Mouse (Mus musculus): ENCODE data around the gene Foxn3. TPM values are rescaled to one million over a fixed set of nuclear protein-coding genes. Genes with fewer than 3 reads are reported as not detected.
A peak's percentile ranks its signal among the peaks of the same experiment; 100 is the strongest.

Gene Foxn3
- polyA plus RNA-seq, 1 experiment from 2014 or later, result 90.0 TPM

- Histone ChIP-seq H3K9ac (replicated peaks) (no peak overlapping the region), H3K9me3 (no peaks in the 10 kb centered on the region), H3K27me3 (no peaks in the 10 kb centered on the region), H3K4me1 (peaks cover 48% of the 10 kb centered on the region), H3K36me3 (peaks cover 29% of the 10 kb centered on the region), H3K27ac (replicated peaks) (peak overlapping the region; percentile 46; the same call in 1 of the 2 replicates), H3K4me2 (replicated peaks) (no peak overlapping the region), H3K4me3 (no peak overlapping the region)
- WGBS, result 89% methylated on average over 10 of the region's 10 CpGs
- ATAC-seq (ENCODE audit: low FRiP score, low read depth), result no peak
Observed at GRCm38 (mm10) chr12:99377069-99377468, 186.3 kb downstream of the Foxn3 start.

GRCm38 (mm10) chr12:99375878-99376454, 187.4 kb downstream of the Foxn3 start:
- Histone ChIP-seq H3K27me3 (no peaks in the 10 kb centered on the region), H3K4me1 (peaks cover 50% of the 10 kb centered on the region), H3K36me3 (peaks cover 20% of the 10 kb centered on the region), H3K4me3 (no peak overlapping the region), H3K9me3 (no peaks in the 10 kb centered on the region), H3K27ac (replicated peaks) (peak overlapping the region; percentile 52), H3K9ac (replicated peaks) (no peak overlapping the region), H3K4me2 (replicated peaks) (no peak overlapping the region)
- 70% methylated on average over 8 of the region's 8 CpGs for WGBS
- ATAC-seq (ENCODE audit: low FRiP score, low read depth), result peak; percentile 59; the same call in 1 of the 2 replicates

DNA sequence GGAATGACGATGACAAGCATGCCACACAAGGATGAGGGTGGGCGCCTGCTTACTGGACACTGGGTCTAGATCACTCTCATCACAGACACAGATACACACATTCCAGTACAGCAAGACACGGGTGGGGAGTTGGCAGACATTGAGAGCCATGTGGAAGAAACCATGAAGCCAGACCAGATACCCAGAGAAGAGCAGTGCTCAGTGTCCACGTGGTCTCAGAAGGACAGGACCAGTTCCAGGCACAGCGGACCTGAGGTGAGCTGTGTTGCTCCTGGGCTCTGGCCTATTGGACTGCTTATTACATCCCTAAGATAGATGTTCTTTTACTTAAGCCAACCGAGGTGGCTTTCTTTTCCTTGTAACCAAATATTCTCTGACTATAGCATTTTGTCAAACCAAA, 188.0 kb downstream of the Foxn3 start:
- no peak for ATAC-seq (ENCODE audit: low FRiP score, low read depth)
- Histone ChIP-seq H3K4me2 (replicated peaks) (no peak overlapping the region), H3K27me3 (no peaks in the 10 kb centered on the region), H3K4me3 (no peak overlapping the region), H3K9ac (replicated peaks) (no peak overlapping the region), H3K27ac (replicated peaks) (peak overlapping the region; percentile 35), H3K9me3 (no peaks in the 10 kb centered on the region), H3K36me3 (peaks cover 19% of the 10 kb centered on the region), H3K4me1 (peaks cover 52% of the 10 kb centered on the region)
- WGBS, result 94% methylated on average over 6 of the region's 6 CpGs

DNA sequence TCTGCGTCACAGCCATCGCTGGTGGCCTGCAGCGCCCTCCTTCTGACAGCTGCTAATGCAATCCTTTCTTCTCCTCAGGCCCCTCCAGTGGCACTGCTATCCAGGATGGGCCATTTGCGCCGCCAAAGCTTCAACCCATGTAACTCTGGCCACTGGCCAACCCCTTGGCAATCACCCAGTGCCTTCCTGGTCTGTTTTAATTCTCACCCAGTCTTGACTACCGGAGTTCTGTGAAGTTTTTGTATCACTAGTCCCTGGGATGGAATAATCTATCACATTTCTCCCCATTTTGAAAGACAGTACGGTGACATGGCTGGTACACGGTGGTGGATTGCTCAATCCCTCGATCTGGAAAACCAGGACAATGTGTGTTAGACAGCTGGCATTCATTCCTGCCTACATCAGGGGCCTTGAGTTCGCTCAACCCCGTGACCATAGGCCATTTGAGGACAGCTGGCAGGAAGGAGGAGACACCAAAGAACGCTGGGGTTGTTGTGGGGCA, 189.2 kb downstream of the Foxn3 start:
- Histone ChIP-seq H3K4me2 (replicated peaks) (no peak overlapping the region), H3K27ac (replicated peaks) (no peak overlapping the region), H3K36me3 (peaks cover 19% of the 10 kb centered on the region), H3K9ac (replicated peaks) (no peak overlapping the region), H3K9me3 (no peaks in the 10 kb centered on the region), H3K27me3 (no peaks in the 10 kb centered on the region), H3K4me3 (no peak overlapping the region), H3K4me1 (peaks cover 52% of the 10 kb centered on the region)
- 92% methylated on average over 12 of the region's 12 CpGs for WGBS
- no peak for ATAC-seq (ENCODE audit: low FRiP score, low read depth)

GRCm38 (mm10) chr12:99373584-99373983, 189.8 kb downstream of the Foxn3 start:
- Histone ChIP-seq H3K27me3 (no peaks in the 10 kb centered on the region), H3K9ac (replicated peaks) (no peak overlapping the region), H3K36me3 (peaks cover 19% of the 10 kb centered on the region), H3K4me3 (no peak overlapping the region), H3K4me1 (peaks cover 50% of the 10 kb centered on the region), H3K4me2 (replicated peaks) (no peak overlapping the region), H3K9me3 (no peaks in the 10 kb centered on the region), H3K27ac (replicated peaks) (no peak overlapping the region)
- 88% methylated on average over 4 of the region's 4 CpGs for WGBS
- no peak for ATAC-seq (ENCODE audit: low FRiP score, low read depth)

DNA sequence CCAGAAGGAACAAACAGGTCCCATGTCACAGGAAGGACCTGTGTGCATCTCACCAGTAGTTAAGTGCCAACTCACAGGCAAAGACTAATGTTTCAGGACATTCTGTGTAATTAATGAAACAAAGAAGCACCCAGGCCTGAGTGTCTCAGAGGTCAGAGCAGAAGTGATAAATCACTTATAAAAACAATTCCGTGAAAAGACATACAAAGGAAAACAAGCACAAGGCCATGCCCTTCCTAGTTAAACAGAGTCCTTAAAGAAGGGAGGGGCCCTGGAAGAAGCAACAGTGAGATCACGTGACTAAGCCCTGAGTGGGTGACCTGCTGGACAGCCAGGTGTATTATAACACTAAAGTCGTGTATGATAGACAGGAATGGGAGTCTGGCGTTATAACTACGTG, 191.9 kb downstream of the Foxn3 start:
- Histone ChIP-seq H3K9ac (replicated peaks) (no peak overlapping the region), H3K27me3 (no peaks in the 10 kb centered on the region), H3K4me3 (no peak overlapping the region), H3K27ac (replicated peaks) (no peak overlapping the region), H3K4me1 (peaks cover 46% of the 10 kb centered on the region), H3K36me3 (peaks cover 19% of the 10 kb centered on the region), H3K4me2 (replicated peaks) (no peak overlapping the region), H3K9me3 (no peaks in the 10 kb centered on the region)
- no peak for ATAC-seq (ENCODE audit: low FRiP score, low read depth)
- WGBS, result 91% methylated on average over 5 of the region's 5 CpGs

DNA sequence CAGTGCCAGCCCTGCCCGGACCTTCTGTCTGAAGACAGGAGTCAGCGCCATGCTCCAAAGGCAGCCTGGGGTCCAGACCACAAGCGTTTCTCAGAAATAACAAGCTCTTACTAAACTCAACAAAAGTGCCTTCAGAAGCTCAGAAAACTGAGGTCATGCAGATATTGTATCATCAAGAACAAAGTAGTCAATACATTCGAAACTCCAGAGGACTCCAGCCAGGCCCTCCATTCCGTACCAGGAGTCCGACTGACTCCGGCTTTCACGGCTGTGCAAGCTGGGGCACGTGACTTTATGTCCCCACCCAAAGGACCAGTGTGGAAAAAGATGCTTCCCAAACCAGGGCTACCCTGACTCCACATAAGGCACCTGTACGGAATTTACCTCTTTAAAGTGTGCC, 195.1 kb downstream of the Foxn3 start:
- no peaks in the 10 kb centered on the region for H3K9me3 ChIP-seq
- ATAC-seq (ENCODE audit: low FRiP score, low read depth), result no peak
- no peak overlapping the region for H3K4me3 ChIP-seq
- 92% methylated on average over 10 of the region's 10 CpGs for WGBS
- H3K27ac ChIP-seq (replicated peaks), result no peak overlapping the region
- H3K36me3 ChIP-seq, result no peaks in the 10 kb centered on the region
- no peaks in the 10 kb centered on the region for H3K27me3 ChIP-seq
- no peak overlapping the region for H3K4me2 ChIP-seq (replicated peaks)
- H3K4me1 ChIP-seq, result peaks cover 35% of the 10 kb centered on the region
- H3K9ac ChIP-seq (replicated peaks), result no peak overlapping the region

DNA sequence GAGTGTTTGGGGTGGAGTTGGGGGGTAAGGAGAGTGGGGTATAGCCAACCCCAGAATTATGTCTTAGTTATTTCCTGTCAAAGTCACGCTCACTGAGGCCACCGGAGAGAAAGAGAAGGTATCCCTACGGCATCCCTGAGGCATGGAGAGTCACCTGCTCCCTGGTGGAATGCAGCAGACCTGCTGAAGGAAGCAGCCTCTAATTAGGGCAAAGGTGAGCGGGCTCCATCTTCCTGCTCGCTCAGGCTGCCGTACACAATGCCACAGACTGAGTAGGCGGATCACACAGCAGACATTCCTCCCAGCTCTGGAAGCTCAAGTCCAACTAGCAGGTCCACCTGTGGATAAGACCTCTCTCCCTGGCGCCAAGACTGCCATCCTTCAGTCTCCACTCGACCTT, 197.4 kb downstream of the Foxn3 start:
- Histone ChIP-seq H3K27ac (replicated peaks) (no peak overlapping the region), H3K9me3 (no peaks in the 10 kb centered on the region), H3K36me3 (no peaks in the 10 kb centered on the region), H3K4me2 (replicated peaks) (no peak overlapping the region), H3K27me3 (no peaks in the 10 kb centered on the region), H3K4me3 (no peak overlapping the region), H3K4me1 (peaks cover 48% of the 10 kb centered on the region), H3K9ac (replicated peaks) (no peak overlapping the region)
- WGBS, result 91% methylated on average over 9 of the region's 9 CpGs
- no peak for ATAC-seq (ENCODE audit: low FRiP score, low read depth)

GRCm38 (mm10) chr12:99364201-99364600, 199.2 kb downstream of the Foxn3 start:
- Histone ChIP-seq H3K4me2 (replicated peaks) (no peak overlapping the region), H3K4me3 (no peak overlapping the region), H3K36me3 (no peaks in the 10 kb centered on the region), H3K27me3 (no peaks in the 10 kb centered on the region), H3K9ac (replicated peaks) (no peak overlapping the region), H3K9me3 (no peaks in the 10 kb centered on the region), H3K27ac (replicated peaks) (no peak overlapping the region), H3K4me1 (peaks cover 35% of the 10 kb centered on the region)
- WGBS, result 87% methylated on average over 6 of the region's 6 CpGs
- no peak for ATAC-seq (ENCODE audit: low FRiP score, low read depth)

GRCm38 (mm10) chr12:99363024-99363423, 200.4 kb downstream of the Foxn3 start:
- ATAC-seq (ENCODE audit: low FRiP score, low read depth), result no peak
- no peak overlapping the region for H3K9ac ChIP-seq (replicated peaks)
- H3K27me3 ChIP-seq, result no peaks in the 10 kb centered on the region
- no peak overlapping the region for H3K27ac ChIP-seq (replicated peaks)
- H3K36me3 ChIP-seq, result no peaks in the 10 kb centered on the region
- H3K4me3 ChIP-seq, result no peak overlapping the region
- H3K4me2 ChIP-seq (replicated peaks), result no peak overlapping the region
- H3K4me1 ChIP-seq, result peaks cover 34% of the 10 kb centered on the region
- H3K9me3 ChIP-seq, result no peaks in the 10 kb centered on the region
- WGBS, result 89% methylated on average over 6 of the region's 6 CpGs

- no peaks in the 10 kb centered on the region for H3K9me3 ChIP-seq
- H3K4me2 ChIP-seq (replicated peaks), result no peak overlapping the region
- H3K27ac ChIP-seq (replicated peaks), result no peak overlapping the region
- no peaks in the 10 kb centered on the region for H3K27me3 ChIP-seq
- H3K36me3 ChIP-seq, result no peaks in the 10 kb centered on the region
- peaks cover 26% of the 10 kb centered on the region for H3K4me1 ChIP-seq
- ATAC-seq (ENCODE audit: low FRiP score, low read depth), result no peak
- WGBS, result 77% methylated on average over 5 of the region's 5 CpGs
- no peak overlapping the region for H3K9ac ChIP-seq (replicated peaks)
- no peak overlapping the region for H3K4me3 ChIP-seq
Observed at GRCm38 (mm10) chr12:99361752-99362132, 201.6 kb downstream of the Foxn3 start.

DNA sequence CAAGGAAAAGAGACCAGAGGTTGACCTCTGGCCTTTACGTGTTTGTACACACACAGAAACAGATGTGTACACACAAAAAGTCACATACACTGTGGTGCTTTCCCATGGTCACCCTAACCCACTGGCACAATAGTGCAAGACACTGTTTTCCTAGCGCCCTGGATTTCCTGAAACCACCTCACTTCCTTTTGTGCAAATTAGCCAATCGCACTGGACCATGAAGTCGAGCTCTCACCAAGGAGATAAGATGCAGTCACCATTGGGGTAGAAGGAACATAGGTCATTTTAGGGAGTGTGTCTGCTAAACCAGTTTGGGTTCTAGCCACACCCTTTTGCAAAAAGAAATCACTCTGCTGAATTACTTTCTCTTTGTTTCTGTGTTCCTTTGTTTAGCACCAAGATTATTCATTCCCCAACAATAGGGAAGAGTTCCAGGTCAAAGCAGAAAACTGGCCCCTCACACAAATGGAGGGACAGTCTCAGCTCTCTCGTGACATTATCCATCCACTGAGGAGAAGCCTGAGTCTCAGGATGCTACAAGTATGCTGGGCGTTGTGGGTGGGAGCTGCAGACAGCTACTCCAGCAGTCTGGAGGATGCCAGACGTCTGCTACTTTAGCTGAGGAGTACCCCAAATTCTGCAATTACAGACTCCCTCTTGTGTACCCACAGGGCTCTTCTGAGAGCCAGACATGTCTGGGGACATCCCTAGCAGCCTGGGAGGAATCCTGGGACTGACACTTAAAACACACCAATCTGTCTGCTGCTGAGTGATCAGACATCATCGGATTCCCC, 202.2 kb downstream of the Foxn3 start:
- WGBS, result 60% methylated on average over 8 of the region's 8 CpGs
- no peaks in the 10 kb centered on the region for H3K36me3 ChIP-seq
- no peaks in the 10 kb centered on the region for H3K27me3 ChIP-seq
- H3K4me3 ChIP-seq, result no peak overlapping the region
- H3K27ac ChIP-seq (replicated peaks), result no peak overlapping the region
- no peak overlapping the region for H3K9ac ChIP-seq (replicated peaks)
- ATAC-seq (ENCODE audit: low FRiP score, low read depth), result no peak
- peaks cover 28% of the 10 kb centered on the region for H3K4me1 ChIP-seq
- H3K9me3 ChIP-seq, result no peaks in the 10 kb centered on the region
- H3K4me2 ChIP-seq (replicated peaks), result no peak overlapping the region

All from midbrain, embryonic 12.5 days (tissue).